Mouse (Mus musculus): Measurements from ENCODE around the gene Sccpdh.
"Not testable (repeated sequence)": the region's sequence is repeated elsewhere in the genome, so short reads cannot be mapped to it uniquely, and the experiment has no call there.

Sccpdh gene

DNA sequence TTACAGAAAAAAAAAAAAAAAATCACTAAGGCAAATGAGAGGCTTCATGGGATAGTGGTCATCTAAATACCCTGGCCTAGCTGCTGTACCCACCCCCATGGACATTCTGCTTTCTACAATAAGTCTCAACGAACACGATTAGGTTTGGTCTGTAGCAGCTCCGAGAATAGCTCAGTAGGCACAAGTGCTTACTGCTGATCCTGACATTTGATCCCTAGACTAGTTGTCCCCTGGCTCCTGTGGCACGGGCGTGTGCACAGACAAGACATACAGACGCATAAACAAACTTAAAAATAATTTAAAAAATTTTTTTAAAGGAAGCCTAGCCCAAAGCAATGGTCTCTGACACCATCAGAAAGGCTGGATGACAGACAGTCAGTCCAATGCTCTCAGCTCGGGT lies 560 bp upstream of the Sccpdh start:
- no peak for DNase-seq (ENCODE audit: low spot score in 2 of 2)

DNA sequence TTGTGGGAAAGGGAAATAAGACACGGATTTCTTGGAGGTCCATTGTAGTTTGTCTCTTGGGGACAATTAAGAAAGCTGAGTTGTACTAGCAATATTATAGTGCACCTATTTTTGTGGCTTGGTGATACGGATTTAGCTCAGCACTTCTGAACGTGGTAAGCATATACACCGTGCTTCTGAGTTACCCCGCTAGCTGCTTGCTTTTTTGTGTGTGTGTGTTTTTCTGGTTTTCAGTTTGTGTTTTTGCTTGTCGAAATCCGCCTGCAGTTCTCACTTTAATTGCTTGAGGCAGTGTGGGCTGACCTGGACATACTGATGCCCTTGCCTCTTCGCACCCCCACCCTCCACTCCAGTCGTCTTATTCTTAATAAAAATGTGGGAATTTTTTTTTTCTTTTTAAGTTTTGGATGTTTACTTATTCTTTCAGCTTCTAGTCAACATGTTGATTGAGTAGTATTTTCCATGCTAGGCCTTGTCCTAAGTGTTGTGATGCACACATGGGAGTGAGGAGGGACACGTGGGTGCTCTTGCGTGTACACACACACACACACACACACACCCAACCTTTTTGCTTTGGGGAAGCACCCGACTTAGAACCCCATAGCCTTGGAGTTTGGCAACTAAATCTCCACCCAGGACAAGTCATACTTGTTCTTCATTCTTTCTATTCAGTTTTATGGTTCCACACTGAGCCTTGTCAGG lies 977 bp downstream of the Sccpdh start:
- DNase-seq (ENCODE audit: low spot score in 2 of 2): no peak

DNA sequence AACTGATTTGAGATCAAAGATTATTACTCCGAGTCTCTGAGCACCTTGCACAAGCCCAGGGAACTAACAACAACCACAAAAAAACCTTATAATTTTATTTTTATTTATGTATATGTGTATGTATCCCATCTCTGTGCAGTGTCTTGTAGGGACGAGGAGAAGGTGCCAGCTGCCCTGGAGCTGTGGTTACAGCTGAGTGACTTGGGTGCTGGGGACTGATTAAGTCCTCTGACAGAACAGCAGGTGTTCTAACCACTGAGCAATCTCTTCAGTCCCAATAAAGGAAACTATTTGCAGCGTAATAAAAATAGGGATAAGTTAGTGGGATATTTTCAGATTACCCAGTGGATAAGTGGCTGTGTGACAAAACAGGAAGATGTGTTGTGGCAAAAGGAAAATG lies 6.3 kb downstream of the Sccpdh start:
- no peak for DNase-seq (ENCODE audit: low spot score in 2 of 2)

DNA sequence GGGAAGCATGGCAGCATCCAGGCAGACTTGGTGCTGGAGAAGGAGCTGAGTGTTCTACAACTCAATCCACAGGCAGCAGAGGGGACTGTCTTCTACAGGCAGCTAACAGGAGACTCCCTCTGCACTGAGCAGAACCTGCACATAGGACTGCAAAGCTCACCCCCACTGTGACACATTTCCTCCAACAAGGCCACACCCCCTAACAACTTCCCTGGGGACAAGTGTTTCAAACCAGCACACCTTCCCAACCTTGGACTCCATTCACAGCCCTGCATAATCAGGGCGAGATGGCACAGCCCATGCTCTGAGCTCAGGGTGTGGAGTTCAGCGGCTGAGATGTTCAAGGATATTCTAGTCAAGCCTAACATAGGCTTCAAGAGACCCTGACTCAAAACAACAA lies 9.0 kb downstream of the Sccpdh start:
- DNase-seq (ENCODE audit: low spot score in 2 of 2): no peak

DNA sequence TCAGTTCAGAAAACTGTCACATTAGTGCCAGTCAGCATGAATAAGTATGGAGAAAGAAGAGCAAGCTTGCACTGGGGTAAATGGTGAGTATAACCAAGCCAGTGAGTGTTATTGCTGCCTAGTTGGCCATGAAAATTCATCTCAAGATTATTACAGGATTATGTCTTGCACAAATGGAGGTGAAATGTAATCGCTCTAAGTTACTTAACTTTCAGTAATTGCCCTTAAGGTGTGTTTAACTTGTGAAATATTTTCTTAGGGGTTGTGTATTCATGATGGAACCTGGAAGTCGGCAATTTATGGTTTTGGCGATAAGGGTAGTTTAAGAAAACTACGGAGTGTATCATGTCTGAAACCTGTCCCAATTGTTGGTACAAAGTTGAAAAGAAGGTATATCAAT lies 11.3 kb downstream of the Sccpdh start:
- no peak for DNase-seq (ENCODE audit: low spot score in 2 of 2)

DNA sequence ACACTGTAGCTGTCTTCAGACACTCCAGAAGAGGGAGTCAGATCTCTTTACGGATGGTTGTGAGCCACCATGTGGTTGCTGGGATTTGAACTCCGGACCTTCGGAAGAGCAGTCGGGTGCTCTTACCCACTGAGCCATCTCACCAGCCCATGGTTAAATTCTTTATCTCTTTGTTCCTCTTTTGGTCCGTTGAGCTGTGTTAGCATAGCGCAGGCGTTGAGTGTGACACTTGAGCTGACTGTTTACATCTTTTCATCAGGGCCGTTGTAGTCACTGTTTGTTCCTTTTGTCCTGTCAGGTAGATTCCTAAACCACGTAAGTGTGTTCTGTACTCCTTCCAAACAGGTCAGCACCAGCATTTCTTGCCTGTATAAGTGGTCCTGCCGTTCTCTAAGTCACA lies 14.7 kb downstream of the Sccpdh start:
- not testable (repeated sequence) for DNase-seq (ENCODE audit: low spot score in 2 of 2)

DNA sequence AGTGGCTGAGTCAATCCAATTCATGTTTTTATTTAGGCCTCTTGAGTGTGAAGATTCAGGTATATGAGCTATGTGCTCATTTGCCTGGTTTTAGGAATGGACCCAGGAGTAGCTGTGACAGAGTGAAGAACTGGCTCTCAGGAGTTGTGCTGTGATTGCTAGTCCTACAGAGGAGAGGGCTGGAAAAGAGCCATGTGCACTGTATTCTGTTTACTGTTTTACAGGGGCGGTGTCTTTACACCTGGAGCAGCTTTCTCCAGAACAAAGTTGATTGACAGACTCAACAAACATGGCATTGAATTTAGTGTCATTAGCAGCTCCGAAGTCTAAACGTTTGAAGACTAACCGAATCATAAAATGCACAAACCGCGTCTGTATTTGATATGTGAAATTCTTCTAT lies 18.3 kb downstream of the Sccpdh start:
- DNase-seq (ENCODE audit: low spot score in 2 of 2): no peak

DNA sequence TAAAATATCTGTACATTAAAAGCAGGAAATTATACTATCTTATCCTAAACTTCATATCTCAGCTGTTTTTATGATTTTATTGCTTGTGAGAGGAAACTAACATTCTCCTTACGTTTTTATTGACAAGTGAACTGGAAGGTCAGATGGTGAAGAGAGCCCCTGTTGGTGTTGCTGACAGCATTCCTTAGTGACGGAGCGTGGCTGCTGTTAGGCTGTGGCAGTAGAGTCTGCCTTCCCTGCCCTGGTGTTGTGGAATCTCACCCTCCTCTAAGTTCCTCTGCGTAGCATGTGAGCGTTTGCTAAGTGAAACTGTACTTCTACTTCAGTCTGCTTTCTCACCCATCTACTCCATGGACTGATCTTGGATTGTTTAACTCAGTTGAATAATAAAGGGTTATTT lies 18.8 kb downstream of the Sccpdh start:
- DNase-seq (ENCODE audit: low spot score in 2 of 2): no peak

DNA sequence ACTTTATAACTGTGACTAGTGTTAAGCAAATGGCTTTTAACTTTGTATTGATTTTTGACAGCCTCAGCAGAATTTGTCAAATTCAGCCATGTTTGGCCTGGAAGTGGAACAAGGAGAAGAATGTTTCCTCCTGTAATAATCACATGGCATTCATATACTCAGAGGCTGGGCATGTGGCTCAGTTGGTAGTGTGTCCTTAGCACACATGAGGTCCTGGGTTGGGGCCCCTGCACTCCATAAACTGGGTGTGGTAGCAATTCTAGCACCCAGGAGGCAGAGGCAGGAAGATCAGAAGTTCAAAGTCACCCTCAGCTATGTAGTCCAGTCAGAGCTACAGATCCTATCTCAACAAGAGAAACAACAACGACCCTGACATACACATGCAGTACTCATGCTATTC lies 19.3 kb downstream of the Sccpdh start:
- no peak for DNase-seq (ENCODE audit: low spot score in 2 of 2)

DNA sequence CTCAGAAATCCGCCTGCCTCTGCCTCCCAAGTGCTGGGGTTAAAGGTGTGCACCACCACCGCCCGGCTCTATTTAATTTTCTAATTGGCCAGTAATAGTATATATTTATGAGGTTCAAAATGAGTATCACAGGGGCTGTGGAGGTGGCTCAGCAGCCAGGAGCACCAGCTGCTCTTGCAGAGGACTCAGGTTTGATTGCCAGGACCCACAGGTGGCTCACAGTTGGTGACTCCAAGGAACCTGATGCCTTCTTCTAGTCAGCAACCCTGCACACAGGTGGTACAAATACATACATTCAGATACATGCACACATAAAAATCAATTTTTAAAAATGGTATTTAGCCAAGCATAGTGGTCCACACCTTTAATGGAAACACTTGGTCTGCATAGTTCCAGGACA lies 20.0 kb downstream of the Sccpdh start:
- no peak for DNase-seq (ENCODE audit: low spot score in 2 of 2)

DNA sequence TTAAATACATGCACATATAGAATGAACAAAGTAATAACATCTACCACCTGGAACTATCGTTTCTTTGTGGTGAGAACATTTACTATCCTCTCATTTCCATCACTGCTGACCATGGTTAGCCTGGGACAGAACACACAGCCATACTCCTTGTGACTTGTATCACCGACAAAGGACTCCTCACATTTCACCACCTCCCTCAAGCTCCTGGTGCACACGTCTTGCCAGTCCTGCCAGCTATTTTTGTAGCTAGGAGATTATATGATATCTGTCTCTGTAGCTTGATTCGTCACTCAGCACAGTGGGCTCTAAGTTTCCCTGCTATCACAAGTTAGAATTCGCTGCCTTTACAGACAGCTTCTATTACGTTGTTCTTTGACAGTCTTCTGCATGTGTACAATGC lies 20.4 kb downstream of the Sccpdh start:
- DNase-seq (ENCODE audit: low spot score in 2 of 2): no peak

DNA sequence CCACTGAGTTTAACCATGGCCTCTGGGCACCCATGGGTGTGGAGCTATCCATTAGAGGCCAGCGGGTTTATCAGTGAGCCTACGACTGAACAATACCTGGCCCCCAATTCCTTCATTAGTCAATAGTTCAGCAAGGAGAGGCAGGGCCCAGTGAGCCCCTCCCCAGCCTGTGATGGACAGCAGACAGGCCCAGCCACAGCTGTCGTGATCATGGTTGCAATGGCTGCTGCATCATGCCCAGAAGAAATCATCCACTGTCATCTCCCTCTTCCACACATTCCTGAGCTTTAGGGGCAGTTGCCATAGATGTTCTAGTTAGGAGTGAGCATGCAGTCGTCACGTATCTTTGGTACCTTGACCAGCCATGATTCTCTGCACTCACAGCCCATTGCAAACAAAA lies 20.9 kb downstream of the Sccpdh start:
- no peak for DNase-seq (ENCODE audit: low spot score in 2 of 2)

DNA sequence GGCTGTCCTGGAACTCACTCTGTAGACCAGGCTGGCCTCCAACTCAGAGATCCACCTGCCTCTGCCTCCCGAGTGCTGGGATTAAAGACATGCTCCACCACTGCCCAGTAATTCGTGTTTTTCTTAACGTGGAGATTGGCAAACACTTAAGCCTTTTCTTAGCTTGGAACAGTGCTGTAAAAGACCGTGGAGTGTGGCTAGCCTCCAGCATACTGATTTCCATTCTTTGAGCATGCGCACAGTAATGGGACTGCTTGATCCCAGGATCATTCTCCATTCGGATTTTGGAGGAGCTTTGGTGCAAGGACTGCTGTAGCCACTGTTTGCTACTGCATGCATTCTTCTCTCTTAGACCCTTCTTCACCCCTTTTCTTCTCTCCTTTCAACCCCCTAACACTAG lies 21.5 kb downstream of the Sccpdh start:
- peak in 1 of 2 experiments; percentile 19 for DNase-seq (ENCODE audit: low spot score in 2 of 2)

DNA sequence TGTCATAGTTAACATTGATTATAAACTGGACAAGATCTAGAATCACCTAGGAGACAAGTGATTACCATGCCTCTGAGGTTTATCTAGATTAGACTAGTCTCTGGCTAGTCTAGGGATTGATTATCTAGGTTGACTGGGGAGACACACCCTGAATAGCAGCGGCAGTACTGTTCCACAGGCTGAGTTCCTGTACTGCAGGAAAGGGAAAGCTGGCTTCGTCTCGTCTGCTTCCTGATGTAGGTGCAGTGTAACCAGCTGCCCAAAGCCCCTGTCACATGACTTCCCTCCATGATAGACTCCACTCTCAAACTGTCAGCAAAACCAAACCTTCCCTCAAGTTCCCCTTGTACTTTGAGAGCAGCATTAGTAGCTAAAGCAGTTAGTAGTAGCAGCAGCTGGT lies 36.1 kb downstream of the Sccpdh start:
- no peak for DNase-seq (ENCODE audit: low spot score in 2 of 2)

DNA sequence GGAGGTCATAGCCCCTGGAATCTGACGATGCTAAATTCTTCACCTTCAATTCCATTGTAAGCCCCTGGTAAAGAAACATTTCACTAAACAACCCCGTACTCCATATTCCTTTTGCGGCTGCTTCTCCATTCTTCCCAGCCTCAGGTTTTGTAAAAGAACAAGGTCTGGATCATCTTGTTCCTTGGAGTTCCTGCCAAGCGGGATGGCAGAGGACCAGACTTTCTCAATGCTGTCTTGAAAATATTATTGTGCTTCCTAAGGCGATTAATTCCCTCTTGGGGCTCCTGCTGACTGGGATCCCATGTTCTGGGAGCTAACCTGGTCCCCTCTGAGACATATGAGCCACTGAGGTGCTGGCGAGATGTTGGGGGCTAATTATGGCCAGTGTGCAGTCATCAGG lies 37.1 kb downstream of the Sccpdh start:
- peak; percentile 52 to 56 for DNase-seq (ENCODE audit: low spot score in 2 of 2)

DNA sequence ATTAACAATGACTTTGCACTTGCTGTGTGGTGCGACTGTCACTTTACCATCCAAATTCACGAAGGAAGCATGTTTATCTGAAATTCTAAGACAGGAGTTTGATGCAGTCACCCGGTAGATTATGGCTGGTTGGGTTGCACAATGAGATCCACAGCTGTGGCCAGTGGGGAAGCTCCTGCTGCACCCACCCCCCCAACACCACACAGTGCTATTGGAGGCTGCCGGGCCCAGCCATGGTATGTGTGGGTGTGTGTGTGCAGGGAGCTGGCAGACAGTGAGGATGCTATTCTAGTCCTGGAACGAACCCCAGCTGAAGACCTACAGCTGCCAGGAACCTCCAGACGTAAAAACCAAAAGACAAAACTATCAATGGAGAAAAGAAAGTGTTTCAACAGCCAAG lies 41.4 kb downstream of the Sccpdh start:
- DNase-seq (ENCODE audit: low spot score in 2 of 2): peak; percentile 77 to 88

DNA sequence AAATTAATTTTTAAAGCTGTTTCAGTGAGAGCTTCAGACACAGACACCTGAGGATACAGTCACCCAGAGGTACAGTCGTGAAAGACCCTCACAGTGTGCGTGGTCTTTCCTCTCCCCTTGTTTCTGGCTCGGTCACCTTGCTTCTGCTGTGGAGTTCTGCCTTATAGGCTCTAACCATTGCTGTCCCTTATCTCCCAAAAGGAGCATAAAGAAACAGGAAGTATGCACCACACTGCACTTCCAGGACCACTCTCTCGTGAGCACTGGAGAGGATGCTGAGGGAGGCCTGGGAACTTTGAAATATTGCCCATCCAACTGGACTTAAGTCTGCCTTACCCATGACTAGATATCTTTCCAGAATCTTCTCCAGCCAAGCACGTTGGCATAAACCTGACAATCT lies 42.7 kb downstream of the Sccpdh start:
- no peak for DNase-seq (ENCODE audit: low spot score in 2 of 2)

DNA sequence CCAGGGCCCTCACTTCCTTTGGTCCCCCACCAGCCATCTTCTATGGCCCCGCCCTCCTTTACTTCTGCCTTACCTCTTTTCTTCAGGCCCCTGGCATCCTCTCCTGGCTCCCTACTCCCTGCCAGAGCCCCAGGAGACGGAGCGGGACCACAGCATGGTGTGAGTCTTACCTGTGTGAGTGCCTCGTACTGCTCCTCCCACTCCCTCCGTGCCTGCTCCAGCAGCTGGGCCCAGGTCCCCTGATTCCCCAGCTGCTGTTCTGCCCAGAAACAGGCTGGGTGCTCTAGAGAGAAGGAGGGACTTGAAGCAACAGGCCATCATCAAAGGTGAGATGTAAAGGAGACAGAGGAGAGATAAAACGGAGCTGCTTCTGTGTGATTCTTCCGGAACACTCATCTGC lies 44.6 kb downstream of the Sccpdh start:
- no peak for DNase-seq (ENCODE audit: low spot score in 2 of 2)

DNA sequence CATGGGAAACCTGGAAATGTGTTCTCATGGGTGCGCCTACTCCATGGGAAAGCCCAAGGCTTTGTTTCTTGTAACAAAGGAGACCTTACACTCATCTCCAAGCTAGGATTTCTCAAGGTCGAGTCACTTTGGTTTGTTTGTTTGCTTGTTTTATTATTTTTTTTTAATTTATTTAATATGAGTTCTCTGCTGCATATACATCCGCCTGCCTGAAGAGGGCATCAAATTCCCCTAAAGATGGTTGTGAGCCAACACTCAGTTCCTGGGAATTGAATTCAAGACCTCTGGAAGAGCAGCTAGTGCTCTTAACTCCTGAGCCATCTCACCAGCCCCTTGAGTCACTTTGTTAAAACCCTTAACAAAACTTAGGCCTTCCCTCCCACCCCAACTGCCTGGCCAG lies 45.4 kb downstream of the Sccpdh start:
- DNase-seq (ENCODE audit: low spot score in 2 of 2): no peak

DNA sequence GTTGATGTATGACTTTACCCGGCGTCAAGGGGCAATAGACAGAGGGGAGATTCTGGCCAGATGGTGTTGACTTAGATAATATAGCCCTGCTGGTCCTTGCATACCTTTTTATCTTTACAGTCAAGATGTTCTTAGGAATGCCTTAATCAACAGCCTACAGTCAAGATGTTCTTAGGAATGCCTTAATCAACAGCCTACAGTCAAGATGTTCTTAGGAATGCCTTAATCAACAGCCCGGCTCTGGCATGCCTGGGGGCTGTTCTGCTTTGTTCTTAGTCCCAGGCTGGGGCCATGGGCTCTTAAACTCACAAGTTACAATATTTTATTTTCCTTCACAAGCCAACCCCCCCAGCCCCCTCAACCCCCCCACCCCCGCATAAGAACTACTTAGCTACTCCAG lies 47.3 kb downstream of the Sccpdh start:
- not testable (repeated sequence) for DNase-seq (ENCODE audit: low spot score in 2 of 2)

DNA sequence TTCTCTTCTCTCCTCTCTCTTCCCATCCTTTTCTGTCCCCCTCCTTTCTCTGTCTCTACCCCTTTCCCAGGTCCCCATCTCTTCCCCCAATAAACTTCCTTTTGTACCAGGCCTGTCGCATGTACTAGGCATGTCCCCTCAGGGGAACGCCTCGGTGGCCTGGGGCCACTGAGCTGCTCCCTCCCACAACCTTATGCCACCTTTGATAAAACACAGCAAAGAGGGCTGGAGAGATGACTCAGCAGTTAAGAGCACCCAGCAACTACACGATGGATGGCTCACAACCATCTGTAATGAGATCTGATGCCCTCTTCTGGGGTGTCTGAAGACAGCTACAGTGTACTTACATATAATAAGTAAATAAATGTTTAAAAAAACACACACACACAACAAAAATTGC lies 47.8 kb downstream of the Sccpdh start:
- no peak for DNase-seq (ENCODE audit: low spot score in 2 of 2)

DNA sequence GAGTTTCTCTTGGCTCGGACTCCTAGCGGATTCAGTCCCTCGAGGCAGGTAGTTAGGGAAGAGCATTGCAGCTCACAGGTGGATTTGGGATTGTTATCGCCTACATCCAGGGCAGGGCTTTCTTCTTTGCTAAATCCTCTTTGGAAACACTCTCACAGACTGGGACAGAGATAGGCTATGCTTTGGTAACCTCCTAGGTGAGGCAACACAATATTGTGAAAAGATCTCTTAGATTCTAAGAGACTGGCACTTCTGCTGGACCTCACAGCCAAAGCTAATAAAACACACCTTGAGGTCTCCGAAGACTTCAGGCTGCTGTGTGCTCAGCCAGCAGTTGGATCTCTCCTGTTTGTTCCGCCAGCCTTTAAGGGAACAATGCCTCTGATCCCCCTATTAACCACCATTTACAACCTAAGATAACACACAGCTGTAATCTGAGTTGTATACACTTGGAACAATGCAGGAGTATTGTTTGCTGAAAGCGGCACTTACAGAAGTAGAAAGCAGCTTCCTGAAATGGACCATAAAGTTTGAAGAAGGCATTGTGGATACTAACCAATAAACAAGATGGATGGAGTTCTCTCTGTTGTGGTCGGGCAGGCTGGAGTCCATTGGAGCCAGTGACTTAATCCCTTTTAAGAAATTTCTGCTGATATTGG lies 54.9 kb downstream of the Sccpdh start:
- DNase-seq (ENCODE audit: low spot score in 2 of 2): no peak

DNA sequence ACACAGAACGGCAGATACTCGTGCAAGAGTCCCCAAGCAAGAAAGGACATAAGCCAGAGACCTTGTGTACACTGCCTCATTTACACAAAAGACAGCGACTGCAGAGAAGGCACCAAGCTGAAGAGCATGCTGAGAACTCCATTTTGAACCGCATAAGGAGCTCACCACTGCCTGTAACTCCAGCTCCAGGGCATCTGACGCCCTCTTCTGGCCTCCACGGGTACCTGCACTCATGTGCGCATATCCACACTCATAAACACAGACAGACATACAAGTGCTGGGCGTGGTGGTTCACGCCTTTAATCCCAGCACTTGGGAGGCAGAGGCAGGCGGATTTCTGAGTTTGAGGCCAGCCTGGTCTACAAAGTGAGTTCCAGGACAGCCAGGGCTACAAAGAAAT lies 60.7 kb downstream of the Sccpdh start:
- DNase-seq (ENCODE audit: low spot score in 2 of 2): no peak

DNA sequence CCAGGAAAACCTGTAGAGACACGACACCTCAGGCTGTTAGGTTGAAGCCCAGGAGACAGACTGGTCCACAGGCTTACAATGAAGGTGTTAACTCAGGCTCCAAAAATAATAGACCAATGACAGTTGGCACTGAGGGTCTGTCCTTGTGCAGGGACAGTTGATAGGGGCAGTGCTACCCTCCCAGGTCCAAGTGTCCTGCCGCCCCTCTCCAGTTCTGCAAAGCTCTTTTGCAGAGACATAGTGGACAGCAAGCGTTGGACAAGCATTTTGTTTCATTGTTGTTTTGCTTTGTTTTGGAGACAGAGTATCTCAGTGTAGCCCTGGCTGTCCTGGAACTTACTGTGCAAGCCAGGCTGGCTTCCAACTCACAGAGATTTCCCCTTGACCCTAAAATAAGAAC lies 63.4 kb downstream of the Sccpdh start:
- DNase-seq (ENCODE audit: low spot score in 2 of 2): no peak

Data from frontal cortex, postnatal 36 days (tissue).